ENCODE assay signal across 8 mouse cellular contexts in the genomic region with DNA sequence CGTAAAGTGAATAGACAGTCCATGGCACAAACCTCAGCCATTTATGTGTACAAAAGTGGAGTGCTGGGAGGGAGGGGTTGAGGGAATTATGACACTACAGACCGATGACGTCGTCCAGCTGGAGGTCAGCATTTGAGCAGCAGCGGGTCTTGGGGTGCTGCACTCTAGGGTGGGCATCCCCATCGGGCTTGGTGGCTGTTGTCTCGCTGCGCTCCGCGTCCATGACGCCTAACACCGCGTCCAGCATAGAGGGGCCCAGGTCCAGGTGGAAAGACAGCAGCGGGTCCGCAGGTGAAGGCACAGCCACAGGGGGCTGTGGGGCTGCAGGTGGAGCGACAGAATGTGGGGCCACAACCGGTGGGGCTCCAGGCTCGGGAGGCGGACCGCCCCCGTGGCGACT. TPM values are rescaled to one million over a fixed set of nuclear protein-coding genes. Genes with fewer than 3 reads are reported as not detected.
DNase-seq lines count a peak whose midpoint lies in the region; ATAC-seq and TF ChIP-seq lines count a peak whose summit lies in the region.

No protein-coding gene starts in this region.

- no peak for TF ChIP-seq CTCF in small intestine, adult 2 months (IDR thresholded peaks at IDR 0.05; ENCODE audit: extremely low read depth, insufficient read length, insufficient replicate concordance, low read depth, low read length)

- 0 out of 2 replicates have a peak overlapping the region, but pooled peaks have one; percentile 5 for H3K4me2 ChIP-seq in neural tube, embryonic 11.5 days (ENCODE audit: low read depth)
- H3K4me2 ChIP-seq in intestine, embryonic 15.5 days (replicated peaks) = peak overlapping the region; percentile 86

- ATAC-seq in erythroblast, adult 5-6 weeks (replicated peaks; ENCODE audit: low FRiP score, poor library complexity, severe bottlenecking) = no peak
- ATAC-seq in neural tube, embryonic 11.5 days (ENCODE audit: insufficient read depth, low FRiP score, low TSS enrichment) = no peak
- ATAC-seq in intestine, embryonic 15.5 days = peak; percentile 1; the same call in 1 of the 2 replicates

- H3K4me3 ChIP-seq in erythroblast, embryonic 14.5 days (replicated peaks) = peak overlapping the region; percentile 86
- H3K4me3 ChIP-seq in neural tube, embryonic 11.5 days (ENCODE audit: low read depth, low read length) = 0 out of 2 replicates have a peak overlapping the region, but pooled peaks have one; percentile 4
- peak overlapping the region; percentile 10; the same call in 1 of the 2 replicates for H3K4me3 ChIP-seq in intestine, embryonic 15.5 days (replicated peaks)
- peak overlapping the region; percentile 59 for H3K4me3 ChIP-seq in small intestine, adult 2 months (ENCODE audit: low read depth, low read length)

- H3K4me1 ChIP-seq in erythroblast, embryonic 14.5 days (ENCODE audit: control insufficient read depth) = peaks cover 58% of the 10 kb centered on the region
- H3K4me1 ChIP-seq in neural tube, embryonic 11.5 days (ENCODE audit: control insufficient read depth, insufficient read depth, low read length) = no peaks in the 10 kb centered on the region
- peaks cover 36% of the 10 kb centered on the region for H3K4me1 ChIP-seq in intestine, embryonic 15.5 days (replicated peaks)
- H3K4me1 ChIP-seq in small intestine, adult 2 months (ENCODE audit: control insufficient read depth, insufficient read depth, insufficient read length, low read length) = peaks cover 26% of the 10 kb centered on the region

- 8% methylated on average over 22 of the region's 22 CpGs for WGBS in neural tube, embryonic 11.5 days
- 26% methylated on average over 22 of the region's 22 CpGs for WGBS in intestine, embryonic 15.5 days
- 16% methylated on average over 22 of the region's 22 CpGs for WGBS in small intestine, adult 2 months

- peaks cover 6% of the 10 kb centered on the region for H3K27me3 ChIP-seq in erythroblast, embryonic 14.5 days (ENCODE audit: control insufficient read depth)
- H3K27me3 ChIP-seq in neural tube, embryonic 11.5 days (ENCODE audit: control insufficient read depth, insufficient read depth, low read length) = peaks cover 16% of the 10 kb centered on the region
- no peaks in the 10 kb centered on the region for H3K27me3 ChIP-seq in intestine, embryonic 15.5 days (replicated peaks)
- no peaks in the 10 kb centered on the region for H3K27me3 ChIP-seq in small intestine, adult 2 months (ENCODE audit: control insufficient read depth, insufficient read depth, low read length)

- DNase-seq in neural tube, embryonic 11.5 days (ENCODE audit: low spot score) = no peak
- no peak for DNase-seq in neural tube, embryonic 10.5 days (ENCODE audit: extremely low spot score, low spot score)
- DNase-seq in urinary bladder, postnatal 10 days (ENCODE audit: low spot score) = no peak
- DNase-seq in gastrocnemius, postnatal 10 days = no peak

- no peak overlapping the region for H3K27ac ChIP-seq in neural tube, embryonic 11.5 days (ENCODE audit: low read depth, low read length)
- H3K27ac ChIP-seq in intestine, embryonic 15.5 days = peak overlapping the region; percentile 42
- peak overlapping the region; percentile 89 for H3K27ac ChIP-seq in small intestine, adult 2 months (ENCODE audit: insufficient read depth, low read depth, low read length)

- TF ChIP-seq POLR2A in small intestine, adult 2 months (IDR thresholded peaks at IDR 0.05; ENCODE audit: low read depth, low read length) = no peak

- H3K9ac ChIP-seq in neural tube, embryonic 11.5 days (ENCODE audit: low read length) = no peak overlapping the region
- no peak overlapping the region for H3K9ac ChIP-seq in intestine, embryonic 15.5 days

- H3K36me3 ChIP-seq in erythroblast, embryonic 14.5 days (ENCODE audit: control insufficient read depth) = peaks cover 25% of the 10 kb centered on the region
- H3K36me3 ChIP-seq in neural tube, embryonic 11.5 days (ENCODE audit: control insufficient read depth, insufficient read depth, low read length) = peaks cover 10% of the 10 kb centered on the region
- H3K36me3 ChIP-seq in intestine, embryonic 15.5 days = peaks cover 14% of the 10 kb centered on the region; the same call in 1 of the 2 replicates
- H3K36me3 ChIP-seq in small intestine, adult 2 months (ENCODE audit: control insufficient read depth, insufficient read depth, low read length) = peaks cover 28% of the 10 kb centered on the region

- no peaks in the 10 kb centered on the region for H3K9me3 ChIP-seq in erythroblast, embryonic 14.5 days (ENCODE audit: control insufficient read depth, low read length)
- H3K9me3 ChIP-seq in neural tube, embryonic 11.5 days (ENCODE audit: control insufficient read depth, low read length) = no peaks in the 10 kb centered on the region
- no peaks in the 10 kb centered on the region for H3K9me3 ChIP-seq in intestine, embryonic 15.5 days

RNA-seq across cellular contexts. Expression of a gene that starts 1.1 kb away (rescaled TPM):
- 0.04 and 0.07 TPM in 2 replicates for polyA plus RNA-seq in erythroblast, embryonic 14.5 days (2012)
- not detected in 2 replicates for total RNA-seq in erythroblast, adult 5-6 weeks (2015; ENCODE audit: low replicate concordance)
- total RNA-seq in erythroblast, adult 5-6 weeks (2017; ENCODE audit: low replicate concordance) = 0.77 and 1.7 TPM in 2 replicates
- polyA plus RNA-seq in neural tube, embryonic 11.5 days (2014; fragmentation: Nextera tagmentation; extraction: Ambion mirVana) = 1.5 and 2.2 TPM in 2 replicates
- polyA plus RNA-seq in intestine, embryonic 15.5 days (2015; fragmentation: Nextera tagmentation; extraction: Ambion mirVana) = 4.5 and 4.9 TPM in 2 replicates
- polyA plus RNA-seq in small intestine, adult 2 months (2012; rRNA removed) = 24.5 and 92.5 TPM in 2 replicates
- 1 to 10 TPM; 2.3 to 3.2 TPM for total RNA-seq in gastrocnemius, postnatal 10 days (2021)

RNA-seq across cellular contexts. Expression of a gene that starts 13.4 kb away (rescaled TPM):
- 0.14 and 0.25 TPM in 2 replicates for polyA plus RNA-seq in erythroblast, embryonic 14.5 days (2012)
- not detected in 2 replicates for total RNA-seq in erythroblast, adult 5-6 weeks (2015; ENCODE audit: low replicate concordance)
- total RNA-seq in erythroblast, adult 5-6 weeks (2017; ENCODE audit: low replicate concordance) = not detected in 2 replicates
- polyA plus RNA-seq in neural tube, embryonic 11.5 days (2014; fragmentation: Nextera tagmentation; extraction: Ambion mirVana) = 18.7 and 19.8 TPM in 2 replicates
- 66.3 and 68.6 TPM in 2 replicates for polyA plus RNA-seq in intestine, embryonic 15.5 days (2015; fragmentation: Nextera tagmentation; extraction: Ambion mirVana)
- polyA plus RNA-seq in small intestine, adult 2 months (2012; rRNA removed) = 252 and 655 TPM in 2 replicates
- 10 to 100 TPM; 10.2 to 12.4 TPM for total RNA-seq in gastrocnemius, postnatal 10 days (2021)

RNA-seq across cellular contexts. Expression of a gene that starts 14.4 kb away (rescaled TPM):
- 20.2 and 21.2 TPM in 2 replicates for polyA plus RNA-seq in erythroblast, embryonic 14.5 days (2012)
- 147 and 153 TPM in 2 replicates for total RNA-seq in erythroblast, adult 5-6 weeks (2015; ENCODE audit: low replicate concordance)
- 144 and 160 TPM in 2 replicates for total RNA-seq in erythroblast, adult 5-6 weeks (2017; ENCODE audit: low replicate concordance)
- 50.3 and 58.0 TPM in 2 replicates for polyA plus RNA-seq in neural tube, embryonic 11.5 days (2014; fragmentation: Nextera tagmentation; extraction: Ambion mirVana)
- polyA plus RNA-seq in intestine, embryonic 15.5 days (2015; fragmentation: Nextera tagmentation; extraction: Ambion mirVana) = 46.3 and 49.2 TPM in 2 replicates
- 272 and 372 TPM in 2 replicates for polyA plus RNA-seq in small intestine, adult 2 months (2012; rRNA removed)
- 10 to 100 TPM; 31.7 to 62.1 TPM for total RNA-seq in gastrocnemius, postnatal 10 days (2021)

RNA-seq across cellular contexts. Expression of a gene that starts 32.0 kb away (rescaled TPM):
- not detected in 2 replicates for polyA plus RNA-seq in erythroblast, embryonic 14.5 days (2012)
- not detected in 2 replicates for total RNA-seq in erythroblast, adult 5-6 weeks (2015; ENCODE audit: low replicate concordance)
- 0.28 and 3.0 TPM in 2 replicates for total RNA-seq in erythroblast, adult 5-6 weeks (2017; ENCODE audit: low replicate concordance)
- polyA plus RNA-seq in neural tube, embryonic 11.5 days (2014; fragmentation: Nextera tagmentation; extraction: Ambion mirVana) = 46.1 and 48.8 TPM in 2 replicates
- 7.1 and 9.7 TPM in 2 replicates for polyA plus RNA-seq in intestine, embryonic 15.5 days (2015; fragmentation: Nextera tagmentation; extraction: Ambion mirVana)
- polyA plus RNA-seq in small intestine, adult 2 months (2012; rRNA removed) = 21.5 and 23.4 TPM in 2 replicates
- total RNA-seq in gastrocnemius, postnatal 10 days (2021) = 1 to 10 TPM; 4.7 to 5.3 TPM

Comparison
In these comparisons a context has a peak if more than half of its experiments do, and no peak if none do; other contexts are left out.
1. H3K4me3 ChIP-seq: peak in every context shown above with its lines; median percentile 86 in erythroblast, embryonic 14.5 days; 59 in small intestine, adult 2 months; 10 in intestine, embryonic 15.5 days; 4 in neural tube, embryonic 11.5 days.
2. RNA of a gene that starts 13.4 kb away (polyA plus RNA-seq): 252 to 655 TPM in small intestine, adult 2 months, 66.3 to 68.6 TPM in intestine, embryonic 15.5 days and 18.7 to 19.8 TPM in neural tube, embryonic 11.5 days; 0.14 to 0.25 TPM in erythroblast, embryonic 14.5 days; every median in the first group is over 10 times any median in the second.